Mouse (Mus musculus): ENCODE measurements around the gene Olfr1325. TPM values are rescaled to one million over a fixed set of nuclear protein-coding genes. Genes with fewer than 3 reads are reported as not detected.
"Not testable (repeated sequence)": the region's sequence is repeated elsewhere in the genome, so short reads cannot be mapped to it uniquely, and the experiment has no call there.

The Olfr1325 gene
- not detected in 2 replicates for polyA plus RNA-seq (2016; fragmentation: Nextera tagmentation; extraction: Ambion mirVana)

- no peaks in the 10 kb centered on the region for H3K36me3 ChIP-seq (replicated peaks)
Measured at GRCm38 (mm10) chrX:74592379-74592778, at the start of gene Olfr1325. Gene Olfr1325, plus strand, starts transcription at chrX:74592679.

GRCm38 (mm10) chrX:74574788-74575187 is 17.7 kb upstream of the Olfr1325 start, which contains the start of gene Olfr1326-ps1:
Gene Olfr1326-ps1, minus strand, starts transcription at chrX:74574888.
- Histone ChIP-seq H3K9me3 (no peaks in the 10 kb centered on the region), H3K36me3 (replicated peaks) (no peaks in the 10 kb centered on the region), H3K27ac (no peak within 1 kb of the TSS), H3K4me3 (no peak within 1 kb of the TSS), H3K27me3 (ENCODE audit: poor library complexity, severe bottlenecking) (no peaks in the 10 kb centered on the region), H3K4me1 (no peaks in the 10 kb centered on the region)
- no peak for DNase-seq (ENCODE audit: extremely low spot score, low spot score)

More at GRCm38 (mm10) chrX:74592379-74592778, at the start of gene Olfr1325:
- DNase-seq (ENCODE audit: extremely low spot score, low spot score) = no peak
- H3K27me3 ChIP-seq (ENCODE audit: poor library complexity, severe bottlenecking) = no peaks in the 10 kb centered on the region
- no peak within 1 kb of the TSS for H3K4me3 ChIP-seq
- H3K27ac ChIP-seq = no peak within 1 kb of the TSS
- 83% methylated on average over 2 of the region's 2 CpGs for WGBS
- no peaks in the 10 kb centered on the region for H3K4me1 ChIP-seq
- no peaks in the 10 kb centered on the region for H3K9me3 ChIP-seq

- not testable (repeated sequence) for H3K4me1 ChIP-seq; DNase-seq (ENCODE audit: extremely low spot score, low spot score); H3K36me3 ChIP-seq (replicated peaks); H3K27ac ChIP-seq; H3K9me3 ChIP-seq; H3K4me3 ChIP-seq; H3K27me3 ChIP-seq (ENCODE audit: poor library complexity, severe bottlenecking)
- 70% methylated on average over 2 of the region's 5 CpGs for WGBS
Measured at GRCm38 (mm10) chrX:74645466-74646323, 53.2 kb downstream of the Olfr1325 start, which contains the start of gene Gm5640. Gene Gm5640, minus strand, starts transcription at chrX:74645635.

- H3K36me3 ChIP-seq (replicated peaks); H3K9me3 ChIP-seq; H3K4me1 ChIP-seq; H3K27ac ChIP-seq; DNase-seq (ENCODE audit: extremely low spot score, low spot score); H3K27me3 ChIP-seq (ENCODE audit: poor library complexity, severe bottlenecking); H3K4me3 ChIP-seq: not testable (repeated sequence)
- no CpG with 5 or more reads among the region's 1 CpGs for WGBS
Measured at GRCm38 (mm10) chrX:74646393-74646792, 53.9 kb downstream of the Olfr1325 start.

Other genes with a start within 250 kb of the Olfr1325 start
- gene Lage3, start 239.1 kb upstream of the Olfr1325 start, polyA plus RNA-seq (2016; fragmentation: Nextera tagmentation; extraction: Ambion mirVana) = 120 and 125 TPM in 2 replicates
- 64.3 and 67.3 TPM in 2 replicates for gene Ubl4a, start 219.5 kb upstream of the Olfr1325 start, polyA plus RNA-seq (2016; fragmentation: Nextera tagmentation; extraction: Ambion mirVana)
- gene Slc10a3, start 219.3 kb upstream of the Olfr1325 start, polyA plus RNA-seq (2016; fragmentation: Nextera tagmentation; extraction: Ambion mirVana) = 10.6 and 12.5 TPM in 2 replicates
- gene Fam3a, start 199.4 kb upstream of the Olfr1325 start, polyA plus RNA-seq (2016; fragmentation: Nextera tagmentation; extraction: Ambion mirVana) = 22.8 and 23.7 TPM in 2 replicates
- 18.9 and 20.9 TPM in 2 replicates for gene Ikbkg, start 199.4 kb upstream of the Olfr1325 start, polyA plus RNA-seq (2016; fragmentation: Nextera tagmentation; extraction: Ambion mirVana)
- gene G6pdx, start 163.5 kb upstream of the Olfr1325 start, polyA plus RNA-seq (2016; fragmentation: Nextera tagmentation; extraction: Ambion mirVana) = 53.5 and 55.3 TPM in 2 replicates
- not detected in 2 replicates for gene Gm6880, start 111.3 kb upstream of the Olfr1325 start, polyA plus RNA-seq (2016; fragmentation: Nextera tagmentation; extraction: Ambion mirVana)
- gene Olfr1326-ps1, start 17.8 kb upstream of the Olfr1325 start, polyA plus RNA-seq (2016; fragmentation: Nextera tagmentation; extraction: Ambion mirVana) = not detected in 2 replicates
- not detected in 2 replicates for gene Gm5640, start 53.0 kb downstream of the Olfr1325 start, polyA plus RNA-seq (2016; fragmentation: Nextera tagmentation; extraction: Ambion mirVana)
- gene Gm6890, start 148.2 kb downstream of the Olfr1325 start, polyA plus RNA-seq (2016; fragmentation: Nextera tagmentation; extraction: Ambion mirVana) = not detected in 2 replicates
- not detected in 2 replicates for gene Gm5936, start 244.5 kb downstream of the Olfr1325 start, polyA plus RNA-seq (2016; fragmentation: Nextera tagmentation; extraction: Ambion mirVana)

All from forebrain, embryonic 10.5 days (tissue).